In the genomic region with DNA sequence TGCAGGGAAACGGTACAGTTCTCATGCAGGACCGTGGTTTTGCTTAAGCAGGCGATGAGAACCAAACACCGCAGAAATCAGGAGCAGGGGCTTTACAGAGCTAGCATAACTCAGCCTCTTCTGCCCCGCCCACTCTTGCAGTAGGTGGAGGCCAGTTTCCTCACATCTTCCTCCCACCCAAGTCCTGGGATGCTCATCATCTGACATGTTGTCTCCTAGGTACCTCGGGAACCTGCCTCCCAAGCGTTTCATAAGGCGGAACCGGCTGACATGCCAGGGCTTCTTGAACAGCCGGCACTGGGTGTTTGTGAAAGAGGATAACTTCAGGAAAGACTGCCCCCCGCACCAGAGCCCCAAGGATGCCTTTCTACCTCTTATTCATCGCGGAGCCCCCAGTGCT, we compare ENCODE assay signal across 26 mouse cellular contexts. TPM values are rescaled to one million over a fixed set of nuclear protein-coding genes. Genes with fewer than 3 reads are reported as not detected.
DNase-seq lines count a peak whose midpoint lies in the region; ATAC-seq and TF ChIP-seq lines count a peak whose summit lies in the region.
"Had no signal": no experiment of that assay in that cellular context is flagged by ENCODE, and none has a peak within 500 bp of the region (broad histone marks: within the 10 kb centered on the region; RNA-seq: fewer than 3 reads in every experiment).

No protein-coding gene starts in this region.

- TF ChIP-seq POLR2A in CH12.LX (IDR thresholded peaks at IDR 0.05; ENCODE audit: low read depth, low read length): no peak

- H3K79me2 ChIP-seq in CH12.LX (replicated peaks; ENCODE audit: control insufficient read depth, extremely low read depth, insufficient read depth, poor library complexity, severe bottlenecking): no peaks in the 10 kb centered on the region

- ATAC-seq in frontal cortex, adult (ENCODE audit: low TSS enrichment): peak; percentile 72
- ATAC-seq: forebrain, embryonic 16.5 days; hindbrain, postnatal 0 days had no signal

- TF ChIP-seq RAD21 in CH12.LX (IDR thresholded peaks at IDR 0.05; ENCODE audit: low read depth, low read length): no peak

- TF ChIP-seq CTCF in CH12.LX (conservative IDR thresholded peaks at IDR 0.05 in 1 of 2, IDR thresholded peaks at IDR 0.05 in 1 of 2; ENCODE audit: low read depth in 2 of 2, low read length in 2 of 2): no peak

- 82% methylated on average over 13 of the region's 13 CpGs for WGBS in hindbrain, embryonic 10.5 days

- H3K27ac ChIP-seq in CH12.LX (ENCODE audit: insufficient read depth, low read depth): no peak overlapping the region
- no peak overlapping the region for H3K27ac ChIP-seq in hindbrain, embryonic 10.5 days
- H3K27ac ChIP-seq: embryonic facial prominence, embryonic 12.5 days; forebrain, embryonic 12.5 days; gastrocnemius, adult 2 months; heart, embryonic 13.5 days; hindbrain, embryonic 13.5 days; hindbrain, postnatal 0 days had no signal

- H3K27me3 ChIP-seq in CH12.LX (replicated peaks): no peaks in the 10 kb centered on the region
- H3K27me3 ChIP-seq in hindbrain, embryonic 10.5 days (ENCODE audit: insufficient read depth, poor library complexity, severe bottlenecking): no peaks in the 10 kb centered on the region
- H3K27me3 ChIP-seq: embryonic facial prominence, embryonic 12.5 days; forebrain, embryonic 12.5 days; heart, embryonic 13.5 days; hindbrain, embryonic 13.5 days had no signal

- H3K9me3 ChIP-seq in CH12.LX (replicated peaks; ENCODE audit: low read length): no peaks in the 10 kb centered on the region
- H3K9me3 ChIP-seq in hindbrain, embryonic 10.5 days: no peaks in the 10 kb centered on the region
- H3K9me3 ChIP-seq: embryonic facial prominence, embryonic 12.5 days; forebrain, embryonic 12.5 days; heart, embryonic 13.5 days; hindbrain, embryonic 13.5 days had no signal

- H3K4me3 ChIP-seq in CH12.LX (replicated peaks in 1 of 3; ENCODE audit: low read depth in 2 of 3, low read length in 2 of 3, poor library complexity in 1 of 3): no peak overlapping the region
- no peak overlapping the region for H3K4me3 ChIP-seq in hindbrain, embryonic 10.5 days
- H3K4me3 ChIP-seq: embryonic facial prominence, embryonic 12.5 days; forebrain, embryonic 12.5 days; gastrocnemius, adult 2 months; heart, embryonic 13.5 days; hindbrain, embryonic 13.5 days had no signal

- H3K36me3 ChIP-seq in CH12.LX (replicated peaks in 1 of 2; ENCODE audit: control insufficient read depth in 1 of 2, insufficient read depth in 1 of 2, low read length in 1 of 2): no peaks in the 10 kb centered on the region
- no peaks in the 10 kb centered on the region for H3K36me3 ChIP-seq in hindbrain, embryonic 10.5 days
- H3K36me3 ChIP-seq: embryonic facial prominence, embryonic 12.5 days; forebrain, embryonic 12.5 days; heart, embryonic 13.5 days; hindbrain, embryonic 13.5 days had no signal

- peaks cover 0 to 23% of the 10 kb centered on the region in 2 experiments; a peak in 3 of 4 replicates for H3K4me1 ChIP-seq in CH12.LX (ENCODE audit: control insufficient read depth in 1 of 2, insufficient read depth in 2 of 2)
- H3K4me1 ChIP-seq in hindbrain, embryonic 10.5 days (replicated peaks): no peaks in the 10 kb centered on the region
- H3K4me1 ChIP-seq: forebrain, embryonic 12.5 days; hindbrain, embryonic 13.5 days had no signal

- dilution Hi-C loops in CH12.LX (cut with MboI; ENCODE audit: extremely low pct_ligation_motif_present, extremely low pct_unique_long_range_greater_than_20kb, low sequenced_read_pairs): no loop called here

- in situ Hi-C loops in CH12.LX (cut with MboI; ENCODE audit: low pct_ligation_motif_present, low pct_unique_long_range_greater_than_20kb, low sequenced_read_pairs): no loop called here

- no peak overlapping the region for H3K9ac ChIP-seq in CH12.LX (ENCODE audit: insufficient read depth, low read depth)
- H3K9ac ChIP-seq: embryonic facial prominence, embryonic 12.5 days; forebrain, embryonic 12.5 days; heart, embryonic 13.5 days; hindbrain, embryonic 13.5 days had no signal

- no peak overlapping the region for H3K4me2 ChIP-seq in CH12.LX (ENCODE audit: insufficient read depth, low read depth, poor library complexity, severe bottlenecking)
- H3K4me2 ChIP-seq: embryonic facial prominence, embryonic 12.5 days; forebrain, embryonic 12.5 days; heart, embryonic 13.5 days; hindbrain, embryonic 13.5 days had no signal

- DNase-seq in frontal cortex, postnatal 14 days (ENCODE audit: low spot score in 2 of 2): no peak
- peak; percentile 45 for DNase-seq in right cerebral cortex, adult 18-20 months
- DNase-seq in right cerebral cortex, postnatal 14 days: no peak
- DNase-seq in CH12.LX (ENCODE audit: extremely low read depth): peak; percentile 29
- DNase-seq in hindbrain, embryonic 10.5 days (ENCODE audit: low spot score): no peak
- DNase-seq in natural killer cell, adult 2 months (ENCODE audit: low spot score in 2 of 2): no peak
- DNase-seq: adrenal gland, adult 8-10 months; adrenal gland, postnatal 36 days; cerebellum, adult 11 months; cerebellum, adult 8-10 months; cerebellum, postnatal 14 days; embryo, embryonic 11 days; gastrocnemius, adult 2 months; gastrocnemius, postnatal 25 days; heart, postnatal 4 days had no signal

- no peak for TF ChIP-seq EP300 in CH12.LX (IDR thresholded peaks at IDR 0.05; ENCODE audit: low read length)

TF ChIP-seq in CH12.LX, 34 proteins besides CTCF, POLR2A, EP300 and RAD21:
- TF ChIP-seq KAT2A (IDR thresholded peaks at IDR 0.05; ENCODE audit: insufficient replicate concordance, low read length): no peak
- no peak for TF ChIP-seq USF1 (IDR thresholded peaks at IDR 0.05; ENCODE audit: low read depth, low read length)
- no peak for TF ChIP-seq MAX (IDR thresholded peaks at IDR 0.05; ENCODE audit: low read length)
- no peak for TF ChIP-seq JUN (IDR thresholded peaks at IDR 0.05; ENCODE audit: insufficient read depth, low read depth, low read length)
- TF ChIP-seq NRF1 (IDR thresholded peaks at IDR 0.05; ENCODE audit: low read depth, low read length): no peak
- TF ChIP-seq E2F4 (IDR thresholded peaks at IDR 0.05; ENCODE audit: insufficient replicate concordance, low read depth, low read length): no peak
- no peak for TF ChIP-seq JUND (conservative IDR thresholded peaks at IDR 0.05; ENCODE audit: low read depth, low read length)
- no peak for TF ChIP-seq BHLHE40 (IDR thresholded peaks at IDR 0.05; ENCODE audit: low read depth, low read length)
- TF ChIP-seq SMC3 (IDR thresholded peaks at IDR 0.05; ENCODE audit: low read depth, low read length): no peak
- no peak for TF ChIP-seq PAX5 (IDR thresholded peaks at IDR 0.05; ENCODE audit: low read length)
TF ChIP-seq in CH12.LX: peak in this region for 0.

RNA-seq across cellular contexts. Expression of a gene that starts 7.1 kb away (rescaled TPM):
- total RNA-seq in CH12.LX (2012; rRNA removed) (not detected in 2 replicates), CH12.LX (2014; rRNA removed) (not detected in 2 replicates)
- not detected in 2 replicates for polyA plus RNA-seq in CH12.LX (2012; ENCODE audit: insufficient read length, low read depth)
- 0.86 TPM in 1 of 2 replicates, not detected in the other for polyA plus RNA-seq in hindbrain, embryonic 10.5 days (2016; fragmentation: Nextera tagmentation; extraction: Ambion mirVana)
- total RNA-seq: adrenal gland, adult 8-10 months; adrenal gland, postnatal 36 days; common myeloid progenitor, adult 5-6 weeks; ES-E14; gastrocnemius, adult 2 months; gastrocnemius, postnatal 25 days; granulocyte monocyte progenitor cell, adult 5-6 weeks; heart, postnatal 4 days had no signal
- polyA plus RNA-seq: embryonic facial prominence, embryonic 12.5 days; forebrain, embryonic 12.5 days; heart, embryonic 13.5 days; heart, postnatal 0 days had no signal

RNA-seq across cellular contexts. Expression of a gene that starts 40.8 kb away (rescaled TPM):
- total RNA-seq in CH12.LX (2012; rRNA removed) (0.29 and 0.89 TPM in 2 replicates), CH12.LX (2014; rRNA removed) (0.96 and 0.99 TPM in 2 replicates)
- 0.93 and 1.3 TPM in 2 replicates for polyA plus RNA-seq in CH12.LX (2012; ENCODE audit: insufficient read length, low read depth)
- polyA plus RNA-seq in hindbrain, embryonic 10.5 days (2016; fragmentation: Nextera tagmentation; extraction: Ambion mirVana): 6.8 and 8.2 TPM in 2 replicates

RNA-seq across cellular contexts. Expression of a gene that starts 55.4 kb away (rescaled TPM):
- 6.0 and 9.2 TPM in 2 replicates for total RNA-seq in CH12.LX (2012; rRNA removed)
- total RNA-seq in CH12.LX (2014; rRNA removed): 9.5 and 11.2 TPM in 2 replicates
- polyA plus RNA-seq in CH12.LX (2012; ENCODE audit: insufficient read length, low read depth): 6.5 and 7.2 TPM in 2 replicates
- 9.2 and 11.8 TPM in 2 replicates for polyA plus RNA-seq in hindbrain, embryonic 10.5 days (2016; fragmentation: Nextera tagmentation; extraction: Ambion mirVana)

Comparison
In these comparisons a context has a peak if more than half of its experiments do, and no peak if none do; other contexts are left out.
1. DNase-seq: peak in right cerebral cortex, adult 18-20 months (single experiment) and CH12.LX (single experiment); none in frontal cortex, postnatal 14 days (0 of 2), right cerebral cortex, postnatal 14 days (single experiment), hindbrain, embryonic 10.5 days (single experiment) and natural killer cell, adult 2 months (0 of 2).